Mouse (Mus musculus) neural tube, embryonic 11.5 days (tissue): Measurements from ENCODE around the gene Tmem108. TPM values are rescaled to one million over a fixed set of nuclear protein-coding genes. Genes with fewer than 3 reads are reported as not detected.
A peak's percentile ranks its signal among the peaks of the same experiment; 100 is the strongest.

Experiments used
- ATAC-seq: fragments of 200-750 bp; cut with Nextera tagmentation; 2 replicates; pipeline ENCODE4 v1.8.0; 2017; ENCODE audit warnings: moderate number of reproducible peaks, mild to moderate bottlenecking, moderate TSS enrichment, moderate library complexity; ENCODE audit not compliant: insufficient read depth, low FRiP score, low TSS enrichment
- DNase-seq: peaks from one replicate; pipeline ENCODE4 v3.0.0-alpha.2; 2015; ENCODE audit warnings: low spot score
- H3K27ac ChIP-seq: fragments of 300-500 bp; sonication (generic); 2 replicates; pipeline ENCODE4 v1.5.1; 2014; ENCODE audit warnings: low read depth, mild to moderate bottlenecking, low read length
- H3K27me3 ChIP-seq: fragments of 300-500 bp; sonication (generic); 2 replicates; pipeline ENCODE4 v1.6.1; 2014; ENCODE audit warnings: mild to moderate bottlenecking, low read length, mixed read lengths; ENCODE audit not compliant: control insufficient read depth, insufficient read depth
- H3K36me3 ChIP-seq: fragments of 300-500 bp; sonication (generic); 2 replicates; pipeline ENCODE4 v1.6.1; 2014; ENCODE audit warnings: mild to moderate bottlenecking, low read length, moderate library complexity, mixed read lengths; ENCODE audit not compliant: control insufficient read depth, insufficient read depth
- H3K4me1 ChIP-seq: fragments of 300-500 bp; sonication (generic); 2 replicates; pipeline ENCODE4 v1.6.1; 2014; ENCODE audit warnings: low read length, mixed read lengths; ENCODE audit not compliant: control insufficient read depth, insufficient read depth
- H3K4me2 ChIP-seq: fragments of 300-500 bp; sonication (generic); 2 replicates; pipeline ENCODE4 v1.6.1; 2014; ENCODE audit warnings: low read depth, mild to moderate bottlenecking, moderate library complexity
- H3K4me3 ChIP-seq: fragments of 300-500 bp; sonication (generic); 2 replicates; pipeline ENCODE4 v1.5.1; 2014; ENCODE audit warnings: low read depth, low read length
- H3K9ac ChIP-seq: fragments of 300-500 bp; sonication (generic); 2 replicates; pipeline ENCODE4 v1.6.1; 2014; ENCODE audit warnings: mild to moderate bottlenecking, low read length
- H3K9me3 ChIP-seq: fragments of 300-500 bp; sonication (generic); 2 replicates; pipeline ENCODE4 v1.6.1; 2016; ENCODE audit warnings: low read length; ENCODE audit not compliant: control insufficient read depth
- WGBS: fragments of 180-500 bp; shearing (Covaris S2); extraction: QIAGEN DNeasy Blood & Tissue Kit; methylation state at CpG from one replicate; pipeline ENCODE4 v1.1.7; 2014; 5-methylcytosine and 5-hydroxymethylcytosine counted together
- polyA plus RNA-seq: library from polyadenylated mRNA; unstranded; fragments of >200 nt; fragmentation: Nextera tagmentation; extraction: Ambion mirVana; gene quantifications from 2 replicates; pipeline ENCODE4 v1.2.1, GENCODE M21; 2014

Tmem108 gene
- polyA plus RNA-seq, 1 experiment from 2014 or later: 19.9 TPM

DNA sequence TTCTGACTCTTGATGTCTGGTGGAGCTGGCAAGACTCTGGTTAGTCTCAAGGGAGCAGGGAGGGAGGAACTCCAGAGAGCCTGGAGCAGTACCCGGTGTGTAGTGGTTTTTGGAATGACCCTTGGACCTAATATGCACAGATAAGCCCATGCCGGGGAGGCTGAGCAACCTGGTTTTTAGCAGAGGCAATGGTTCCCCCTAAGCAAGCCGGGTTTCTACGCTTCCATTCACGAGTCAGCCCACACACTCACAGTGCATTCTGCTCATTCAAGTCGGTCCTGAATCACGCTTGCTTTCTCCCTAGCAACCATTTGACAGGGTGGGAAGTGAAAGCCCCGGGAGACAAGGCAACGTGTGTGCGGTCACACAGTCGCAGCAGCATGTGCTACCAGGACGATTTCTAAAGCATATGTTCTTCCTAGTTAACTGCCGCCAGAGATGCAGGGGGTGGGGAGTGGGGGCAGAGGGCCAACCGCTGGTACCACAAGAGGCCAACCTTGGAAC is 259.7 kb downstream of the Tmem108 start:
- H3K9ac ChIP-seq: no peak overlapping the region
- H3K27ac ChIP-seq: 0 out of 2 replicates have a peak overlapping the region, but pooled peaks have one; percentile 35

GRCm38 (mm10) chr9:103499366-103499765 is 262.3 kb downstream of the Tmem108 start:
- no peaks in the 10 kb centered on the region; the same call in 1 of the 2 replicates for H3K27me3 ChIP-seq
- ATAC-seq (no peak), DNase-seq (no peak)
- 93% methylated on average over 18 of the region's 18 CpGs for WGBS
- no peak overlapping the region for H3K4me3 ChIP-seq
- no peak overlapping the region for H3K9ac ChIP-seq
- H3K36me3 ChIP-seq: no peaks in the 10 kb centered on the region
- no peak overlapping the region for H3K4me2 ChIP-seq
- H3K9me3 ChIP-seq: no peaks in the 10 kb centered on the region
- no peak overlapping the region for H3K27ac ChIP-seq
- peaks cover 16% of the 10 kb centered on the region for H3K4me1 ChIP-seq

More for the DNA sequence above, 259.7 kb downstream of the Tmem108 start:
- Histone ChIP-seq H3K36me3 (no peaks in the 10 kb centered on the region), H3K27me3 (no peaks in the 10 kb centered on the region; the same call in 1 of the 2 replicates), H3K4me3 (no peak overlapping the region), H3K4me2 (no peak overlapping the region), H3K9me3 (no peaks in the 10 kb centered on the region), H3K4me1 (peaks cover 25% of the 10 kb centered on the region)
- ATAC-seq (peak; percentile 68), DNase-seq (peak; percentile 79)
- 11% methylated on average over 14 of the region's 14 CpGs for WGBS

DNA sequence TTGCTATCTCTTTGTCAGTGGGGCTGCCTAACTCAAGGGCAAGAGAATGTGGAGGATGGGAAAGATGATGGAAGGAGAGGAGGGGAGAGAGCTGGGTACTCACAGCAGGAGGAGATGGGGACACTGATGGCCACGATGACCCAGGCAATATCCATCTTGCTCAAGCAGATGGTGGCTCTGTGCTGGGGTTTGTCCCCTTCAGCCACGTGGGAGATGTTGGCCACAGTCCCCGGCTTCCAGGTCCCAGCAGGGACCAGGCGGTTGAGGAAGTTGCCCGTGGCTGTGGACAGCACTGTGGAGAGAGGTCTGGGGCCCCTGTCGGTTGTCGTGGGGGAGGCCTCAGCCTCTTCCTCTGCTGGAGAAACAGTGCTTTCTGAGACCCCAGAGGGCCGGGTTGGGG is 262.9 kb downstream of the Tmem108 start:
- H3K4me3 ChIP-seq: no peak overlapping the region
- DNase-seq (no peak), ATAC-seq (no peak)
- no peaks in the 10 kb centered on the region; the same call in 1 of the 2 replicates for H3K27me3 ChIP-seq
- H3K4me1 ChIP-seq: peaks cover 16% of the 10 kb centered on the region
- no peaks in the 10 kb centered on the region for H3K36me3 ChIP-seq
- no peak overlapping the region for H3K27ac ChIP-seq
- H3K9ac ChIP-seq: no peak overlapping the region
- 81% methylated on average over 8 of the region's 8 CpGs for WGBS
- H3K9me3 ChIP-seq: no peaks in the 10 kb centered on the region
- no peak overlapping the region for H3K4me2 ChIP-seq

- no peak overlapping the region for H3K4me2 ChIP-seq
- no peak for ATAC-seq
- no peak overlapping the region for H3K9ac ChIP-seq
- 75% methylated on average over 11 of the region's 11 CpGs for WGBS
- no peaks in the 10 kb centered on the region for H3K9me3 ChIP-seq
- H3K27me3 ChIP-seq: no peaks in the 10 kb centered on the region; the same call in 1 of the 2 replicates
- H3K4me3 ChIP-seq: no peak overlapping the region
- DNase-seq: no peak
- no peaks in the 10 kb centered on the region for H3K4me1 ChIP-seq
- H3K27ac ChIP-seq: no peak overlapping the region
- H3K36me3 ChIP-seq: no peaks in the 10 kb centered on the region
These were observed 266.2 kb downstream of the Tmem108 start for GRCm38 (mm10) chr9:103495391-103495790.

- no peaks in the 10 kb centered on the region; the same call in 1 of the 2 replicates for H3K27me3 ChIP-seq
- no peak overlapping the region for H3K27ac ChIP-seq
- no peak overlapping the region for H3K9ac ChIP-seq
- DNase-seq (peak; percentile 83), ATAC-seq (peak; percentile 73)
- no peaks in the 10 kb centered on the region for H3K4me1 ChIP-seq
- 33% methylated on average over 7 of the region's 7 CpGs for WGBS
- H3K36me3 ChIP-seq: no peaks in the 10 kb centered on the region
- H3K9me3 ChIP-seq: no peaks in the 10 kb centered on the region
- no peak overlapping the region for H3K4me2 ChIP-seq
- no peak overlapping the region for H3K4me3 ChIP-seq
These were observed 267.2 kb downstream of the Tmem108 start for GRCm38 (mm10) chr9:103494346-103495020.

DNA sequence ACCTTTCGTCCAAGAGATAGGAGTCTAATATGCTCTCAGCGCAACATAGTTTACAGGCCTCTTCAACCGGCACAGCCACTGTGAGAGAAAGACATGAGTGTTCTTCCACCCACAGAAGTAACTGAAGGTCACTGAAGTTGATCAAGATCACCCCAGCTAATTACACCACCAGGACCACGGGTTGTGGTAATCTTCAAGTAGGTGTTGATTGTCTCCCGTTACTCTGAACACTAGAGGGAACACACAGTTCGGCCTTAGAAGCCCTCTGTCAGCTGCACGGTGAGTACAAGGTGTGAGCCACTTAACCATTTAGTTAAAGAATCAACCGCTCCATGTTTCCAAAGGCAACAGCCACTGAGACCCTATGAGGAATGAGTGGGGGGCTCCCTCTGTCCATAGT is 269.7 kb downstream of the Tmem108 start:
- DNase-seq (no peak), ATAC-seq (no peak)
- H3K36me3 ChIP-seq: no peaks in the 10 kb centered on the region
- H3K27me3 ChIP-seq: no peaks in the 10 kb centered on the region; the same call in 1 of the 2 replicates
- no peak overlapping the region for H3K27ac ChIP-seq
- H3K4me1 ChIP-seq: no peaks in the 10 kb centered on the region
- H3K4me3 ChIP-seq: no peak overlapping the region
- no peak overlapping the region for H3K9ac ChIP-seq
- WGBS: 81% methylated on average over 8 of the region's 8 CpGs
- no peaks in the 10 kb centered on the region for H3K9me3 ChIP-seq
- H3K4me2 ChIP-seq: no peak overlapping the region

- Histone ChIP-seq H3K9ac (no peak overlapping the region), H3K9me3 (no peaks in the 10 kb centered on the region), H3K27me3 (no peaks in the 10 kb centered on the region; the same call in 1 of the 2 replicates), H3K4me1 (peaks cover 3% of the 10 kb centered on the region; the same call in 1 of the 2 replicates), H3K4me3 (no peak overlapping the region), H3K36me3 (no peaks in the 10 kb centered on the region), H3K4me2 (no peak overlapping the region), H3K27ac (no peak overlapping the region)
- WGBS: 34% methylated on average over 2 of the region's 2 CpGs
- ATAC-seq (peak; percentile 42; the same call in 1 of the 2 replicates), DNase-seq (peak; percentile 84)
These were observed 271.2 kb downstream of the Tmem108 start for GRCm38 (mm10) chr9:103490439-103490838.

GRCm38 (mm10) chr9:103489883-103490282 is 271.8 kb downstream of the Tmem108 start:
- Histone ChIP-seq H3K27ac (no peak overlapping the region), H3K4me1 (peaks cover 6% of the 10 kb centered on the region; the same call in 1 of the 2 replicates), H3K4me3 (no peak overlapping the region), H3K9me3 (no peaks in the 10 kb centered on the region), H3K27me3 (no peaks in the 10 kb centered on the region; the same call in 1 of the 2 replicates), H3K4me2 (no peak overlapping the region), H3K9ac (no peak overlapping the region), H3K36me3 (no peaks in the 10 kb centered on the region)
- 85% methylated on average over 4 of the region's 4 CpGs for WGBS
- ATAC-seq (no peak), DNase-seq (no peak)

- DNase-seq (no peak), ATAC-seq (no peak)
- Histone ChIP-seq H3K9ac (no peak overlapping the region), H3K36me3 (no peaks in the 10 kb centered on the region), H3K4me2 (no peak overlapping the region), H3K27ac (no peak overlapping the region), H3K4me3 (no peak overlapping the region), H3K4me1 (peaks cover 6% of the 10 kb centered on the region; the same call in 1 of the 2 replicates), H3K27me3 (no peaks in the 10 kb centered on the region; the same call in 1 of the 2 replicates), H3K9me3 (no peaks in the 10 kb centered on the region)
- WGBS: 72% methylated on average over 6 of the region's 7 CpGs
These were observed 272.5 kb downstream of the Tmem108 start for GRCm38 (mm10) chr9:103489096-103489495.
